Mouse (Mus musculus): Measurements from ENCODE around the gene Ppp1r12c. TPM values are rescaled to one million over a fixed set of nuclear protein-coding genes. Genes with fewer than 3 reads are reported as not detected.

Ppp1r12c gene
- polyA plus RNA-seq, 1 experiment, result 42.8 TPM

DNA sequence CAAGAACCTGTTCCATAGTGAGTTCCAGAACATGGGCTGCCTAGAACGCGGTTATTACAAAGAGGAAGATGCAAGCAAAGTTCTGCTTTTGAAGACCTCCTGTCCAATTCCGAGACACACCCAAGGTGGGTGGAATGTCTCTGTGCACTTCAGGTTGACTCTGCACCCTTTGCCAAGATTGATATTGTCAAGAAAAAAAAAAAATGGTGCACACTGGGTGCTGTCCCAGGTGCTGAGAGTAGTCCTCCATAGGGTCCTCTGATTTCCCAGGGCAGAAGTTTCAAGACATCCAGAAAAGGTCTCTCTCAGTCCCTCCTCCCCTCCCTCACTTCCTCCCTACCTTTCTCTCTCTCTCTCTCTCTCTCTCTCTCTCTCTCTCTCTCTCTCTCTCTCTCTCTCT, 53.0 kb downstream of the Ppp1r12c start:
- 85% methylated on average over 3 of the region's 3 CpGs for WGBS
- DNase-seq (ENCODE audit: low read depth, low spot score), result no peak

DNA sequence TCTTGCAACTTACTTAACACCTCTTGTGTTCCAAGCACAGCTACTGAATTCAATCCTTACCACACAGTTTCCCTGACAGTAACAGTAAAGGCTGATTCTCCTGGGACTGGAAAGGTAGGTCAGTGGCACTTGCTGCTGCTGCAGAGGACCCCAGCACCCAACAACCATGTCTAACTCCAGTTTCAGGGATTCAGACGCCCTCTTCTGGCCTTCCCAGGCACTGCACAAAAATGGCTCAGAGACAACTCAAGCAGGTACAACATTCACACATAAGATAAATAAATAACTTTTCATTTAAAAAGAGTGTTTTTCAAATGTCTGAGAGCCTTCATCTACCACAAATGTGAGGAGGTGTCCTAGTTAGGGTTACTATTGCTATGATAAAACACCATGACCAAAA, 54.3 kb downstream of the Ppp1r12c start:
- no peak for DNase-seq (ENCODE audit: low read depth, low spot score)
- WGBS, result 11% methylated on average over 1 of the region's 1 CpGs

DNA sequence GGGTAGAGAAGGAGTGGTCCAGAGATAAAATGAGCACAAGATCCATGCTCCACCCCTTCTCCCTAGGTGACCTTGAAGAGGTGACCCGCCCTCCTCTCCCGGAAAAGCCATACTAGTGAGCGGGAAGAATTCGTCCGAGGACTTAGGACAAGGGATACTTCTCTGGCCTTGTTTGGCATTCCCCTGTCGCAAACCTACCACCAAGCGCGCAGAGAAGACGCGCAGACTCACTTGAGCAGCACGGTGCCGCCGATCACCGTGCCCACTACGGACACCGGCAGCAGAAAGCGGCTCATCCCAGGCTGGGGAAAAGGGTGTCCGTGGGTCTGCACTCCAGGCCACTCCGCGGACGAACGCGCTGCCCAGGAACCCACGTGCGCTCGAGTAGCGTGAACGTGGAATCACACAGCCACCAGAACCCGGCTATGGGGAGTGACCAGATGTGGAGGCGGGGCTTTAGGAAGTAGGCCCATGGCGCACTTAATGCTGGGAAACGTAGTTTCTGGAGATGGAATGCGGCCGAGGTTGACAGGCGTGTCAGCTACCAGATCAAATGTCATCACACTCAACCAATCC, 56.2 kb downstream of the Ppp1r12c start, which contains the start of gene Rdh13:
TSS of gene Rdh13 (minus strand) at position 434 of the 576 bp plus-strand sequence.
- under 1% methylated on average over 35 of the region's 35 CpGs for WGBS
- DNase-seq (ENCODE audit: low read depth, low spot score), result peak; percentile 94

DNA sequence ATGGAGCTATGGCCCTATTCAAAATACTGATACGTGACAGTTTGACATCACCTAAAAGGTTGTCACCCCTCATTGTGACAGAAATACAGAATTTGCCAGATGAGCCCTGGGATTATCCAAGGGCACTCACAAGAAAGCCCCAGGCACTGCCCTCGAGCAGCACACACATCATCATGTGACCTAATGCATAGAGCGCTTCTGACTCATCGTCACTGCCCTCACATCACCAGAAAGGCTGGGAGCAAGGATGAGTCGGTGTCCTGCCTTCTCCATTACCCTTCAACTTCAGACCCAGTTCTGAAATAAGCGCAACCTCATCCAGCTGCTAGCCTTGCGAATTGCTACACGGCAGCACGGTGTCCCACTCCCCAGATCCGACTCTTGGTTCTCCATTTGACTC, 60.9 kb downstream of the Ppp1r12c start:
- 90% methylated on average over 10 of the region's 10 CpGs for WGBS
- no peak for DNase-seq (ENCODE audit: low read depth, low spot score)

- 87% methylated on average over 2 of the region's 2 CpGs for WGBS
- DNase-seq (ENCODE audit: low read depth, low spot score), result no peak
Measured at GRCm38 (mm10) chr7:4437721-4438120, 63.8 kb downstream of the Ppp1r12c start.

DNA sequence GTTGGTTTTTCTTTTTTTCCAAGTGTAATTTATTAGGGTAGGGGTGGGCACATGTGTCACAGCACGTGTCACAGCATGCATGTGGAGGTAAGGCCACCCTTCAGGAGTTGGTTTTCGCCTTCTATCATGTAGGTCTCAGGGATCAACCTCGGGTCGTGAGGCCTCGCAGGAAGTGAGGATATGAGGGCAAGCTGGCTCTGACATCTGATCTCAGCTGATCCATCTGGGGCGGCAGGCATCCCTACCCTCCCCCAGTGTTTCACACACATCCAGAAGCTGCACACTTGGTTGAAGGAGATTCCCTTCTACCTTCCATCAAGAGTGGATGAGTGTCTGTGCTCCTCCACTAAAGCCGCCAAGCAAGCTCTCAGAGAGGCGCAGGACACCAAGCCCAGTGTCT, 69.5 kb downstream of the Ppp1r12c start:
- 89% methylated on average over 8 of the region's 8 CpGs for WGBS

DNA sequence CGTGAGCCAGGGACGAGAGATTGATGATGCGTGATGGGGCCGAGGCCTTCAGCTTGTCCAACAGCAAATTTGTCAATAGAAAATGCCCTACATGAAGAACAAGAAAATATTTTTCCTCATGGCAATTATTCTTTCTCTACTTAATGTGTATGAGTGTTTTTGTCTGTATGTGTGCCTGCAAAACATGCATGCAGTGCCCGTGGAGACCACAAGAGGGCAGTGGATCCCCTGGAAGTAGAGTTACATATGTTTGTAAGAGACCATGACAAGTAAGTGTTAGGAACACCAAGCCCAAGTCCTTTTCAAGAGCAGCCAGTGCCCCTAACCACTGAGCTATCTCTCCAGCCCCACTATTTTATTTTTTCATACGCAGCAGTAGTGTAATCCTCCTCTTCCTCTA, 69.9 kb downstream of the Ppp1r12c start:
- 81% methylated on average over 6 of the region's 6 CpGs for WGBS
- DNase-seq (ENCODE audit: low read depth, low spot score), result peak; percentile 52

More for the DNA sequence above, 69.5 kb downstream of the Ppp1r12c start:
- no peak for DNase-seq (ENCODE audit: low read depth, low spot score)

Other genes starting within 250 kb of the Ppp1r12c start
- 0.19 and 0.29 TPM in 2 replicates for gene Ncr1, start 164.0 kb downstream of the Ppp1r12c start, polyA plus RNA-seq (2012; rRNA removed)
- 0.04 TPM in 1 of 2 replicates, not detected in the other for gene Gp6, start 103.9 kb downstream of the Ppp1r12c start, polyA plus RNA-seq (2012; rRNA removed)
- 16.1 and 20.9 TPM in 2 replicates for gene Rdh13, start 56.0 kb downstream of the Ppp1r12c start, polyA plus RNA-seq (2012; rRNA removed)
- gene Eps8l1, start 41.0 kb downstream of the Ppp1r12c start, polyA plus RNA-seq (2012; rRNA removed), result 0.81 and 1.7 TPM in 2 replicates
- 0.74 and 1.7 TPM in 2 replicates for gene Tnnt1, start 14.7 kb upstream of the Ppp1r12c start, polyA plus RNA-seq (2012; rRNA removed)
- gene Tnni3, start 22.5 kb upstream of the Ppp1r12c start, polyA plus RNA-seq (2012; rRNA removed), result 1.5 and 1.9 TPM in 2 replicates
- 2.4 and 3.5 TPM in 2 replicates for gene Dnaaf3, start 30.8 kb upstream of the Ppp1r12c start, polyA plus RNA-seq (2012; rRNA removed)
- gene Syt5, start 45.9 kb upstream of the Ppp1r12c start, polyA plus RNA-seq (2012; rRNA removed), result 4.5 and 5.3 TPM in 2 replicates
- gene Ptprh, start 102.4 kb upstream of the Ppp1r12c start, polyA plus RNA-seq (2012; rRNA removed), result 85.7 and 191 TPM in 2 replicates
- 72.9 and 162 TPM in 2 replicates for gene Tmem86b, start 129.7 kb upstream of the Ppp1r12c start, polyA plus RNA-seq (2012; rRNA removed)
- gene Ppp6r1, start 157.3 kb upstream of the Ppp1r12c start, polyA plus RNA-seq (2012; rRNA removed), result 104 and 150 TPM in 2 replicates
- gene Hspbp1, start 183.4 kb upstream of the Ppp1r12c start, polyA plus RNA-seq (2012; rRNA removed), result 32.7 and 34.4 TPM in 2 replicates
- 1.7 and 2.3 TPM in 2 replicates for gene Brsk1, start 188.9 kb upstream of the Ppp1r12c start, polyA plus RNA-seq (2012; rRNA removed)
- 84.0 and 118 TPM in 2 replicates for gene Tmem150b, start 223.6 kb upstream of the Ppp1r12c start, polyA plus RNA-seq (2012; rRNA removed)
- gene Kmt5c, start 238.4 kb upstream of the Ppp1r12c start, polyA plus RNA-seq (2012; rRNA removed), result 95.6 and 126 TPM in 2 replicates

Data from large intestine, adult 2 months (tissue).